Mouse (Mus musculus) left cerebral cortex, postnatal 25 days (tissue): ENCODE results near the gene L3mbtl3. TPM values are rescaled to one million over a fixed set of nuclear protein-coding genes. Genes with fewer than 3 reads are reported as not detected.

ENCODE experiments used
- DNase-seq, 2 experiments: peaks; one replicate each; pipeline ENCODE4 v3.0.0; 2022; ENCODE audit warnings: low spot score in 2 of 2, mixed read lengths in 1 of 2
- intact Hi-C: fragments of 180-260 bp; cut with DNase I; formaldehyde crosslinking; loops from one replicate; pipeline ENCODE4 v1.15.1; 2025
- total RNA-seq, 2 experiments: library from RNA; stranded (reverse); gene quantifications; 2 replicates each; pipeline ENCODE4 v1.2.3; 2021

Gene L3mbtl3
- total RNA-seq, 2 experiments from 2014 or later: 26.4 to 28.0 TPM

DNA sequence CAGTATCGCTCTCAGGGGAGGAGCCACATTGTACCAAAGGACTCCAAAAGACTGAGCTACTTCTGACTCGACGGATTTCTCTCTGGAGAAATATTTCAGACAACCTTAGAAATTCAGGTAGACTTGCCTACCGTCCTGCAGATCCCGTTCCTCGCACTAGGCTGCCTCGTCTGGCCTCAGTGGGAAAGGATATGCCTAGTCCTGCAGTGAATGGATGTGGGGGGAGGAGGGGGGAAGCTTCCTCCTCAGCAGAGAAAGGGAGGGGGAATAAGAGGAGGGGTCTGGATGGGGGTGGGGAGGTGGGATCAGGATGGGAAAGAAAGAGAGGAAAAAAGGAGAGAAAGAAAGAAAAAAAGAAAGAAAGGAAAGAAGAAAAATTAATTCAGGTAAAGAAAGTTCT is 28.2 kb downstream of the L3mbtl3 start:
- no peak for DNase-seq
- intact Hi-C loops: loop anchor here (5.0 to 10.0 kb wide), 3 partner anchors 663 to 1075 kb away; no protein-coding TSS in a partner anchor

DNA sequence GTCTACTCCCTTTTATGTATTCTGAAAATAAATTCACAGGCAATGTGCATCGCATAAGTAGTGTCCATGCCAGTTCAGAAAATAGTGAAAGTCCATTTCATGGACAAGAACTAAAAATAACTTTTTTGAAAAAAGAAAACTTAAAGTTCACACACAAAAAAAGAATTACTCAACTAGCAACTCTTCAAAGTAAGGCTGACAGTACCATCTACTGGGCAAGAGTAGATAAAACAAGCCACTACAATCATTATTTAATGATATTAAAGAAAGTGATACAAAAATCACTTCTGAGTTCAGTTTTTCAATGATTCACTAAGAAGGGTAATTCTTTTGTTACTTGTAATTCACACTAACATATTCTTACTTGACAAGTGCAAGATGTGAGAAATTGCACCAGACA is 29.9 kb downstream of the L3mbtl3 start:
- peak in 1 of 2 experiments; percentile 24 for DNase-seq
- intact Hi-C loops: loop anchor here (5.0 to 10.0 kb wide), 3 partner anchors 661 to 1074 kb away; no protein-coding TSS in a partner anchor

DNA sequence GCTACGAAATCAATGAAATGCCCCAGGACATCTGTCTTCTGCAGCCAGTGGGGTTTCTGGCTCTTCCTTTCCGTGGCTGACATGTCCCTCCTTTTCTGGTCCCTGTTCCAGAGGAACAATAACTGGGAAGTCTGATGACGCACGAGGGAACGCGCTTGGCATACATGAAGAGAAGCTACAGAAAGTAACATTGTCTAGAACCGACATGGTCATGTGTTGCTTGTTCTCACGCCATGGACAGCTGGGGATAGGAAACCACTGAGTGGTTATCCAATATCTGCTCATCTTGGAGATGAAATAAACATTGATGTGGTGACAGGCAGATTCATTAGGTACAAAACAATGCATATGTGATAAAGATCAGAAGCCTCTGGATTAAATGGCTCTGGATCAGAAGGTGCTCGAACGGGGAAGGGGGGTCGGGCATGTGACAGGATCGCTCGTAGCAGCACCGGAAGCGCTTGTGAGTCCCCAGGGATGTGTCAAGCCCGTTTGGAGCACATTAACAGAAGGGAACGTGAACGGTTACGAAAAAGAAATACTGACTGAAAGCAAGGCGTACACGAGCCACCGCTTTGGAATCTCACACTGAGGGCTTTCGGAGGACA is 37.8 kb downstream of the L3mbtl3 start:
- intact Hi-C loops: no loop called here
- DNase-seq: no peak

DNA sequence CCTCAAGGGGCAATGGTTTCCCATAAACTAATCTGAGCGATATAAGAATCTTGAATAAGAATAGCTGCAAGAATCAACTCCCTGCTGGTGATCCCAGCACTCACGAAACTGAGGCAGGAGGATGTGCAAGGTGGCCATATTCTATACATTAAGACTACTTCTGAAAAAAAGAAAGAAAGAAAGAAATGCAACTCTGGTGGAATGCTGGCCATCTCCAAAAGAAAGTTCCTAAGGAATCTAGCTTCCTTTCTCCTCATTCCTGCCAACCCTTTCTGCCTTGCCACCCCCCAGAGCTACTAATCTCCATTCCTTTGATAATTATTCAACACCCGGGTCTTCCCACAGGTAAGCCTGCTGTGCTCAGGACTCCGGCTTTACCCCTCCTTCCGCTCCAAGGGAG is 41.8 kb downstream of the L3mbtl3 start:
- DNase-seq: no peak
- intact Hi-C loops: no loop called here

- intact Hi-C loops: no loop called here
- DNase-seq: no peak
Observed at GRCm38 (mm10) chr10:26332781-26333180, 43.0 kb downstream of the L3mbtl3 start.

GRCm38 (mm10) chr10:26328843-26329242 is 46.9 kb downstream of the L3mbtl3 start:
- intact Hi-C loops: no loop called here
- DNase-seq: no peak

DNA sequence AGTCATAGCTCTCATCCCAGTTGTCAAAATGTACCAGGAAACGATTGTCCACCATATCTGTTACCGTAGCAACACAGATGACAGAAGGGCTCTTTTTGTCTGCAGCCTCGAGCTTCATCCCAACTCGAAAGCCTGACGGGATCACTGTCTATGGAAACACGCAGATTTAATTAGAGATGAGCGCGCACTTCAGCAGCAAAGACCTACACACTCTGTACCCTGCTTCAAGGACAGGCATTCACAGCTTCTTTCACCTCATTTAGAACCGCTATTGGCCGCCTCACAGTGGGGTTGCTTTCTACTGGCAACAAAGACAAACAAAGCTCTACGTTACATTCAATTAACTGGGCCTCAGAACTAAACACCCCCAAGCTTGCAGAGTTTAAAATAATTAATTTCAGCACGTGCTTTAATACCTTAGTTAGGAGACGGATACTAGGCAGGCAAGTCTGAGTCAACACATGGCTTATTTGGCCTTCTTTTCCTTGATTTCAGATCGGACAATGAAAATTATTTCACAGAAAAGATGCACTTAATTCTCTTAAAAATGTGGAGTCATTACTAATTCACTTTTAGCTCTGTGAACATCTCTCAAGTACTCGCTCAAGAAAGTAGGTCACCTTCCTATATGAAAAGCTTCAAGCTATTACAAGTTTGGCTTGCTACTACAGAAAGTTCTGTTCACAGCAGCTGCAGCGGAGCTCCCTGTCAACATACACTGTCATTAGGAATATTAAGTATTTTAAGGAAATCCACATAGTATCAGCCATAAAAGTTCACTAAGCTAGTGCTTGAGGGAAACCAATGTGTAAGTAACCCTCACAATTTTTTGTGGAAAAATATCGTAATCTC is 47.9 kb downstream of the L3mbtl3 start:
- intact Hi-C loops: no loop called here

GRCm38 (mm10) chr10:26327291-26327690 is 48.5 kb downstream of the L3mbtl3 start:
- no peak for DNase-seq
- intact Hi-C loops: no loop called here

More for the DNA sequence above, 47.9 kb downstream of the L3mbtl3 start:
- DNase-seq: peak; percentile 8 to 11

DNA sequence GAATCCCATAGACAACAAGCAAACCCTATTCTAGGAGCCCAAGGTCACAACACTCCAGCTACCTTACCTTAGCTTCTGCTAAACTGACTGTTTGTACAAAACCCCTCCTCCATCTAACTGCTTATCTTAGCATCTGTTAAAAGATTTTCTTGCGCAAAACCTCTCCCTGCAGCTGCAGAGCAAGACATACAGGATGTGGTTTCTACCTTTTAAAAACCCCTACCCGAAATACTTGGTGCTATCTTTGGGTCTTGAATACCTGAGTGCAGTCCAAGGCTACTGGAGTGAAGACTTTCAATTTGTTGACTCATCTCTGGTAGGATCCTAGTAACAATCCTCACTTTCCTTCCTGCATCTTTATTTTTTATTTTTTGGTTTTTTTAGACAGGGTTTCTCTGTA is 50.5 kb downstream of the L3mbtl3 start:
- intact Hi-C loops: no loop called here
- DNase-seq: no peak

DNA sequence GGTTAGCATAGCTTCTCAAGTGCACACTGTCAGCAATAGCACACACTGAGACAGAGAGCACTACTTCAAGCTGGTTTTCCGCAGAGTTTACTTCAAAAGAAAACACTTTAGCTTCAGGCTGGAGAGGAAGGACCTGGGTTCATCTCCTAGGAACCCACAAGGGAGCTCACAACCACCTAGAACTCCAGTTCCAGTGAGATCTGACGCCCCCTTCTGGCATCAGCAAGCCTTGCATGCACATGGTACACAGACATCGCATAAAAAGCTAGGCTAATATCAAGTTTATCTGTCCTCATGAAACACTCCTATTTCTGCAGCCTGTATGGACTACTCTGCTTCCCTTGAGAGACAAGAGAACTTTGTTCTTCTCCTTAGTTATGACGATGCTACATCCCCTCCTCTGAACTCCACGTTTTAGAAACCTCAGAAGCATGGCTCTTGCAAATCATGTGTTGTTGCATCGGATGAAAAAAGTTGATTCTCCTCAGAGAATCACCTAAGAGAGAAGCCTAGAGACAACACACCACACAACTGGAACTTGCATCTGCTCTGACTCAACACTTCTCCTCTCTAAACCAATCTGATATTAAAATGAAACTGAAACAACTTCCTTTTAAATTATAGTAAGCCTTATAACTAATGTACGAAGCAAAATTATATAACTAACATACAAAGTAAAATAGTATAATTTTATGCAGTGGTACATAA is 53.3 kb downstream of the L3mbtl3 start:
- DNase-seq: no peak
- intact Hi-C loops: no loop called here

DNA sequence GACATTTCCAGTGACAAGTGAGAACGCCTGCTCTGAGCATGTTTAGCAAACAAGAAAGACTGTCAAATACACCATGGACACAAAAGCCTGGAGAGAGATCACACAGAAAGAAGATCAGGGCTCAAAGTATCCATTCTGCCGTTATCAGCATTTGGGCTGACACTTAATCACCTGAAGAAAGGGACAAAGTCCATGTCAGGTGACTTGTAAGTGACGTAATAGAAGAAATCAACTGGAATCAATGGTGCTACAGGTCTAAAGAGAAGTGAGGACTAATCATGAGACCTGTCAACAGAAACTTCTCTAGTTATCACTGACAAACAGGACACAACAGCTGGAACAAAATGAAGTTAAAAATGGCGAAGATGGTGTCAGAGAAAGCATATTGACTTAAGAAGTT is 55.1 kb downstream of the L3mbtl3 start:
- intact Hi-C loops: no loop called here
- no peak for DNase-seq

- peak; percentile 13 to 76 for DNase-seq
- intact Hi-C loops: no loop called here
Observed at GRCm38 (mm10) chr10:26314327-26314726, 61.4 kb downstream of the L3mbtl3 start.

DNA sequence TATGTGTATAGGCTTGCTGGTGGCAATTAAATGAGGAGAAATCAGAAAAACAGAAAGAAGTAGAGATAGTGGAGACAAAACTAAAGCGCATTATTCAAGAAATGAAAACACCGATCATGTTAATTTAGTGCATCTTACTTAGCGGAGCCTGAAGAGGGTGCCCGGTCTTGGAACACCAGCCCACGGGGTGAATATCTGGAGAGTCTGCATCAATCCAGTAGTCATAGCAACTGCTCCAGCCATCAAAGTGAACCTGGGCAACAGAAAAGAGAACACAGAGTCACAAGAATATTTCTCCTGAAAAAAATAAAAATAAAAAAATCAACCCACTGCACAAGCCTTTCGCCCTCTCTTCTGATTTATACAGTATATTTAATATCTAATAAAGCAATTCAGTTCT is 72.3 kb downstream of the L3mbtl3 start:
- no peak for DNase-seq
- intact Hi-C loops: loop anchor here (5.0 kb wide), 1 partner anchor 61 kb away; no protein-coding TSS in a partner anchor

DNA sequence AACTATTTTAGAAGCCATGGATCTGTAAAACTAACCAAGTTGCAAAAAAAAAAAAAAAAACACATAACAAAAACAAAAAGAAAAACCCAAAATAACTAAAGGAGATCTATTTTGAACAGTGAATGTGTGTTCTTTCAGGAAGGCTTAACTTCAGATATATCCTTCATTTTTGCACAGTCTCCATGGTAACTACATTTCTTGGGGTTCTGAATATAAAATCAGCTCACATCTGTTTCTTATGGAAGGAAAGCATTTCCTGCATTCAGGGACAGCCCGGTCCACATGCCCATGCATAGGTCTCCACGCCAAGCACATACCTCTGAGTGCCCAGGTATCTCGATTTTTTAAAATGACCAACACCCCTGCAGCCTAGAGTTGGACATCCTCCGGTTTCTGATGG is 73.4 kb downstream of the L3mbtl3 start:
- intact Hi-C loops: loop anchor here (5.0 kb wide), 1 partner anchor 60 kb away; no protein-coding TSS in a partner anchor
- DNase-seq: peak; percentile 26 to 66

- no peak for DNase-seq
- intact Hi-C loops: no loop called here
Observed at GRCm38 (mm10) chr10:26297626-26298025, 78.1 kb downstream of the L3mbtl3 start.

GRCm38 (mm10) chr10:26297200-26297599 is 78.6 kb downstream of the L3mbtl3 start:
- DNase-seq: peak; percentile 54 to 82
- intact Hi-C loops: no loop called here

DNA sequence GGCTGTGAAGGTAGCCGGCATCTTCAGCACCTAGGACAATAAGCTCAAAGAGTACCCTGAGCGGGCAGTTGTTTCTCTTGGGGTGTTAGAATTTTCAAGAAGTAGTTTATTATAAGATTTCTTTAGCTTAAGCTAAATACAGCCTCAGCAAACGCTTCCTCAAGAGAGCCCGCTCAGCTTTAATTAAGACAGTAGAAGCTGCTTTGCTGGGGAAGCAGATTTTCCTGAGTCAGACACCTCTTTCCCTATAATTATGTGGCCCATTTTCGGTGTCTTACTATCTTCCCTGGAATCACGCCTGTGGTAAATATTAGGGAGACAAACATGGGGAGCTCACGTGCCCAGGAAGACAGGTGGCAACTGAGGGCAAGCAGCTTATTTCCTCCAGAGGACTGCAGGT is 88.6 kb downstream of the L3mbtl3 start:
- peak in 1 of 2 experiments; percentile 52 for DNase-seq
- intact Hi-C loops: no loop called here

GRCm38 (mm10) chr10:26280009-26280408 is 95.8 kb downstream of the L3mbtl3 start:
- intact Hi-C loops: no loop called here
- no peak for DNase-seq

- intact Hi-C loops: no loop called here
Observed at GRCm38 (mm10) chr10:26275414-26275813, 100.4 kb downstream of the L3mbtl3 start.

GRCm38 (mm10) chr10:26263744-26264459 is 111.9 kb downstream of the L3mbtl3 start:
- intact Hi-C loops: no loop called here
- DNase-seq: peak in 1 of 2 experiments; percentile 58

More at GRCm38 (mm10) chr10:26275414-26275813, 100.4 kb downstream of the L3mbtl3 start:
- DNase-seq: no peak
